Mouse (Mus musculus): Measurements from ENCODE around the gene Rela. TPM values are rescaled to one million over a fixed set of nuclear protein-coding genes. Genes with fewer than 3 reads are reported as not detected.

Rela gene
- polyA plus RNA-seq, 1 experiment from 2014 or later = 28.7 TPM

GRCm38 (mm10) chr19:5664669-5665257, 27.5 kb downstream of the Rela start:
- no peak overlapping the region for H3K4me2 ChIP-seq (replicated peaks; ENCODE audit: low read depth)
- no peak for DNase-seq (ENCODE audit: low spot score)
- ATAC-seq (ENCODE audit: low FRiP score, low TSS enrichment) = no peak
- H3K27ac ChIP-seq (replicated peaks) = no peak overlapping the region
- H3K9ac ChIP-seq (ENCODE audit: low read length) = no peak overlapping the region; the same call in 1 of the 2 replicates
- no peaks in the 10 kb centered on the region for H3K9me3 ChIP-seq (ENCODE audit: control insufficient read depth, low read length)
- 93% methylated on average over 10 of the region's 10 CpGs for WGBS
- peaks cover 17% of the 10 kb centered on the region for H3K36me3 ChIP-seq (ENCODE audit: control insufficient read depth, insufficient read depth, low read length)
- TF ChIP-seq EP300 (optimal IDR thresholded peaks at IDR 0.05) (no peak), CTCF (IDR thresholded peaks at IDR 0.05; ENCODE audit: low read depth) (no peak)
- peaks cover 5% of the 10 kb centered on the region; the same call in 1 of the 2 replicates for H3K4me1 ChIP-seq (replicated peaks; ENCODE audit: control insufficient read depth, insufficient read depth)
- H3K4me3 ChIP-seq (ENCODE audit: low read depth, low read length) = no peak overlapping the region
- no peaks in the 10 kb centered on the region for H3K27me3 ChIP-seq (ENCODE audit: control insufficient read depth, insufficient read depth, low read length)

GRCm38 (mm10) chr19:5665465-5665864, 28.2 kb downstream of the Rela start:
- H3K27ac ChIP-seq (replicated peaks) = no peak overlapping the region
- no peaks in the 10 kb centered on the region for H3K9me3 ChIP-seq (ENCODE audit: control insufficient read depth, low read length)
- 74% methylated on average over 14 of the region's 15 CpGs for whole genome bisulfite sequencing
- no peak overlapping the region for H3K9ac ChIP-seq (ENCODE audit: low read length)
- H3K4me3 ChIP-seq (ENCODE audit: low read depth, low read length) = no peak overlapping the region
- TF ChIP-seq EP300 (optimal IDR thresholded peaks at IDR 0.05) (no peak), CTCF (IDR thresholded peaks at IDR 0.05; ENCODE audit: low read depth) (no peak)
- H3K36me3 ChIP-seq (ENCODE audit: control insufficient read depth, insufficient read depth, low read length) = peaks cover 17% of the 10 kb centered on the region
- peaks cover 5% of the 10 kb centered on the region; the same call in 1 of the 2 replicates for H3K4me1 ChIP-seq (replicated peaks; ENCODE audit: control insufficient read depth, insufficient read depth)
- ATAC-seq (ENCODE audit: low FRiP score, low TSS enrichment) = no peak; the same call in 1 of the 2 replicates
- DNase-seq (ENCODE audit: low spot score) = peak; percentile 44
- H3K4me2 ChIP-seq (replicated peaks; ENCODE audit: low read depth) = no peak overlapping the region
- H3K27me3 ChIP-seq (ENCODE audit: control insufficient read depth, insufficient read depth, low read length) = no peaks in the 10 kb centered on the region

GRCm38 (mm10) chr19:5666386-5666785, 29.1 kb downstream of the Rela start:
- Histone ChIP-seq H3K9ac (ENCODE audit: low read length) (no peak overlapping the region), H3K36me3 (ENCODE audit: control insufficient read depth, insufficient read depth, low read length) (peaks cover 20% of the 10 kb centered on the region), H3K4me3 (ENCODE audit: low read depth, low read length) (no peak overlapping the region), H3K9me3 (ENCODE audit: control insufficient read depth, low read length) (no peaks in the 10 kb centered on the region), H3K4me2 (replicated peaks; ENCODE audit: low read depth) (no peak overlapping the region), H3K4me1 (replicated peaks; ENCODE audit: control insufficient read depth, insufficient read depth) (peaks cover 5% of the 10 kb centered on the region; the same call in 1 of the 2 replicates), H3K27me3 (ENCODE audit: control insufficient read depth, insufficient read depth, low read length) (no peaks in the 10 kb centered on the region), H3K27ac (replicated peaks) (no peak overlapping the region)
- ATAC-seq (ENCODE audit: low FRiP score, low TSS enrichment) (no peak), DNase-seq (ENCODE audit: low spot score) (no peak)
- TF ChIP-seq EP300 (optimal IDR thresholded peaks at IDR 0.05) (no peak), CTCF (IDR thresholded peaks at IDR 0.05; ENCODE audit: low read depth) (no peak)
- 90% methylated on average over 18 of the region's 18 CpGs for WGBS

GRCm38 (mm10) chr19:5668372-5668771, 31.1 kb downstream of the Rela start:
- H3K36me3 ChIP-seq (ENCODE audit: control insufficient read depth, insufficient read depth, low read length) = peaks cover 27% of the 10 kb centered on the region
- H3K27ac ChIP-seq (replicated peaks) = no peak overlapping the region
- no peak for ATAC-seq (ENCODE audit: low FRiP score, low TSS enrichment)
- H3K9me3 ChIP-seq (ENCODE audit: control insufficient read depth, low read length) = no peaks in the 10 kb centered on the region
- no peak overlapping the region for H3K9ac ChIP-seq (ENCODE audit: low read length)
- H3K4me2 ChIP-seq (replicated peaks; ENCODE audit: low read depth) = no peak overlapping the region
- no peak for TF ChIP-seq CTCF (IDR thresholded peaks at IDR 0.05; ENCODE audit: low read depth)
- TF ChIP-seq EP300 (optimal IDR thresholded peaks at IDR 0.05) = no peak
- H3K4me1 ChIP-seq (replicated peaks; ENCODE audit: control insufficient read depth, insufficient read depth) = no peaks in the 10 kb centered on the region
- H3K27me3 ChIP-seq (ENCODE audit: control insufficient read depth, insufficient read depth, low read length) = no peaks in the 10 kb centered on the region
- no peak for DNase-seq (ENCODE audit: low spot score)
- H3K4me3 ChIP-seq (ENCODE audit: low read depth, low read length) = no peak overlapping the region
- WGBS = 74% methylated on average over 4 of the region's 4 CpGs

- DNase-seq (ENCODE audit: low spot score) (no peak), ATAC-seq (ENCODE audit: low FRiP score, low TSS enrichment) (no peak)
- Histone ChIP-seq H3K4me1 (replicated peaks; ENCODE audit: control insufficient read depth, insufficient read depth) (no peaks in the 10 kb centered on the region), H3K9ac (ENCODE audit: low read length) (no peak overlapping the region), H3K4me3 (ENCODE audit: low read depth, low read length) (no peak overlapping the region), H3K9me3 (ENCODE audit: control insufficient read depth, low read length) (no peaks in the 10 kb centered on the region), H3K36me3 (ENCODE audit: control insufficient read depth, insufficient read depth, low read length) (peaks cover 33% of the 10 kb centered on the region), H3K27me3 (ENCODE audit: control insufficient read depth, insufficient read depth, low read length) (no peaks in the 10 kb centered on the region), H3K4me2 (replicated peaks; ENCODE audit: low read depth) (no peak overlapping the region), H3K27ac (replicated peaks) (no peak overlapping the region)
- TF ChIP-seq EP300 (optimal IDR thresholded peaks at IDR 0.05) (no peak), CTCF (IDR thresholded peaks at IDR 0.05; ENCODE audit: low read depth) (no peak)
- 86% methylated on average over 4 of the region's 4 CpGs for WGBS
Measured at GRCm38 (mm10) chr19:5680432-5680831, 43.1 kb downstream of the Rela start.

GRCm38 (mm10) chr19:5684236-5684635, 47.0 kb downstream of the Rela start:
- Histone ChIP-seq H3K36me3 (ENCODE audit: control insufficient read depth, insufficient read depth, low read length) (peaks cover 28% of the 10 kb centered on the region), H3K4me3 (ENCODE audit: low read depth, low read length) (no peak overlapping the region), H3K4me2 (replicated peaks; ENCODE audit: low read depth) (no peak overlapping the region), H3K4me1 (replicated peaks; ENCODE audit: control insufficient read depth, insufficient read depth) (no peaks in the 10 kb centered on the region; the same call in 1 of the 2 replicates), H3K27me3 (ENCODE audit: control insufficient read depth, insufficient read depth, low read length) (no peaks in the 10 kb centered on the region), H3K27ac (replicated peaks) (no peak overlapping the region), H3K9ac (ENCODE audit: low read length) (no peak overlapping the region), H3K9me3 (ENCODE audit: control insufficient read depth, low read length) (no peaks in the 10 kb centered on the region)
- ATAC-seq (ENCODE audit: low FRiP score, low TSS enrichment) = no peak
- no peak for DNase-seq (ENCODE audit: low spot score)
- no peak for TF ChIP-seq EP300 (optimal IDR thresholded peaks at IDR 0.05)
- TF ChIP-seq CTCF (IDR thresholded peaks at IDR 0.05; ENCODE audit: low read depth) = no peak
- 88% methylated on average over 12 of the region's 12 CpGs for WGBS

Data from stomach, postnatal 0 days (tissue).